Mouse (Mus musculus): ENCODE data around the gene Btbd9.

Gene Btbd9

GRCm38 (mm10) chr17:30474561-30474960 is 101.7 kb downstream of the Btbd9 start:
- Histone ChIP-seq H3K36me3 (ENCODE audit: insufficient read depth, low read length) (peaks cover 9% of the 10 kb centered on the region; the same call in 1 of the 2 replicates), H3K4me3 (replicated peaks; ENCODE audit: low read length) (no peak overlapping the region), H3K4me1 (replicated peaks; ENCODE audit: low read depth, low read length) (peaks cover 5% of the 10 kb centered on the region; the same call in 1 of the 2 replicates)

GRCm38 (mm10) chr17:30472776-30473175 is 103.5 kb downstream of the Btbd9 start:
- peaks cover 16% of the 10 kb centered on the region for H3K4me1 ChIP-seq (replicated peaks; ENCODE audit: low read depth, low read length)
- peaks cover 9% of the 10 kb centered on the region; the same call in 1 of the 2 replicates for H3K36me3 ChIP-seq (ENCODE audit: insufficient read depth, low read length)
- H3K4me3 ChIP-seq (replicated peaks; ENCODE audit: low read length) = no peak overlapping the region
- no peak for TF ChIP-seq CTCF (conservative IDR thresholded peaks at IDR 0.05; ENCODE audit: low read length)
- TF ChIP-seq NANOG (IDR thresholded peaks at IDR 0.05; ENCODE audit: borderline replicate concordance, low read length) = no peak
- TF ChIP-seq POU5F1 (IDR thresholded peaks at IDR 0.05; ENCODE audit: borderline replicate concordance, low read length) = no peak
- no peaks in the 10 kb centered on the region for H3K9me3 ChIP-seq (ENCODE audit: low read length)
- H3K27me3 ChIP-seq (ENCODE audit: insufficient read depth, low read length) = no peaks in the 10 kb centered on the region

More at GRCm38 (mm10) chr17:30474561-30474960, 101.7 kb downstream of the Btbd9 start:
- no peaks in the 10 kb centered on the region for H3K27me3 ChIP-seq (ENCODE audit: insufficient read depth, low read length)
- no peaks in the 10 kb centered on the region for H3K9me3 ChIP-seq (ENCODE audit: low read length)
- TF ChIP-seq CTCF (conservative IDR thresholded peaks at IDR 0.05; ENCODE audit: low read length) (no peak), NANOG (IDR thresholded peaks at IDR 0.05; ENCODE audit: borderline replicate concordance, low read length) (no peak), POU5F1 (IDR thresholded peaks at IDR 0.05; ENCODE audit: borderline replicate concordance, low read length) (no peak)

GRCm38 (mm10) chr17:30471512-30471911 is 104.8 kb downstream of the Btbd9 start:
- Histone ChIP-seq H3K4me1 (replicated peaks; ENCODE audit: low read depth, low read length) (peaks cover 19% of the 10 kb centered on the region), H3K4me3 (replicated peaks; ENCODE audit: low read length) (no peak overlapping the region), H3K36me3 (ENCODE audit: insufficient read depth, low read length) (peaks cover 6% of the 10 kb centered on the region; the same call in 1 of the 2 replicates), H3K27me3 (ENCODE audit: insufficient read depth, low read length) (no peaks in the 10 kb centered on the region), H3K9me3 (ENCODE audit: low read length) (no peaks in the 10 kb centered on the region)
- TF ChIP-seq NANOG (IDR thresholded peaks at IDR 0.05; ENCODE audit: borderline replicate concordance, low read length) (no peak), CTCF (conservative IDR thresholded peaks at IDR 0.05; ENCODE audit: low read length) (no peak), POU5F1 (IDR thresholded peaks at IDR 0.05; ENCODE audit: borderline replicate concordance, low read length) (no peak)

- Histone ChIP-seq H3K4me1 (replicated peaks; ENCODE audit: low read depth, low read length) (peaks cover 23% of the 10 kb centered on the region), H3K36me3 (ENCODE audit: insufficient read depth, low read length) (peaks cover 5% of the 10 kb centered on the region; the same call in 1 of the 2 replicates), H3K9me3 (ENCODE audit: low read length) (no peaks in the 10 kb centered on the region), H3K27me3 (ENCODE audit: insufficient read depth, low read length) (no peaks in the 10 kb centered on the region), H3K4me3 (replicated peaks; ENCODE audit: low read length) (no peak overlapping the region)
- no peak for TF ChIP-seq NANOG (IDR thresholded peaks at IDR 0.05; ENCODE audit: borderline replicate concordance, low read length)
- no peak for TF ChIP-seq CTCF (conservative IDR thresholded peaks at IDR 0.05; ENCODE audit: low read length)
- TF ChIP-seq POU5F1 (IDR thresholded peaks at IDR 0.05; ENCODE audit: borderline replicate concordance, low read length) = no peak
These were observed 105.5 kb downstream of the Btbd9 start for GRCm38 (mm10) chr17:30470790-30471189.

- peaks cover 2% of the 10 kb centered on the region; the same call in 1 of the 2 replicates for H3K36me3 ChIP-seq (ENCODE audit: insufficient read depth, low read length)
- peaks cover 28% of the 10 kb centered on the region for H3K4me1 ChIP-seq (replicated peaks; ENCODE audit: low read depth, low read length)
- H3K9me3 ChIP-seq (ENCODE audit: low read length) = no peaks in the 10 kb centered on the region
- TF ChIP-seq CTCF (conservative IDR thresholded peaks at IDR 0.05; ENCODE audit: low read length) (no peak), POU5F1 (IDR thresholded peaks at IDR 0.05; ENCODE audit: borderline replicate concordance, low read length) (no peak), NANOG (IDR thresholded peaks at IDR 0.05; ENCODE audit: borderline replicate concordance, low read length) (no peak)
- no peak overlapping the region for H3K4me3 ChIP-seq (replicated peaks; ENCODE audit: low read length)
- H3K27me3 ChIP-seq (ENCODE audit: insufficient read depth, low read length) = no peaks in the 10 kb centered on the region
These were observed 106.0 kb downstream of the Btbd9 start for GRCm38 (mm10) chr17:30470286-30470685.

- H3K27me3 ChIP-seq (ENCODE audit: insufficient read depth, low read length) = no peaks in the 10 kb centered on the region
- TF ChIP-seq NANOG (IDR thresholded peaks at IDR 0.05; ENCODE audit: borderline replicate concordance, low read length) (no peak), POU5F1 (IDR thresholded peaks at IDR 0.05; ENCODE audit: borderline replicate concordance, low read length) (no peak), CTCF (conservative IDR thresholded peaks at IDR 0.05; ENCODE audit: low read length) (no peak)
These were observed 106.7 kb downstream of the Btbd9 start for GRCm38 (mm10) chr17:30469511-30470076.

GRCm38 (mm10) chr17:30468368-30468767 is 107.9 kb downstream of the Btbd9 start:
- H3K27me3 ChIP-seq (ENCODE audit: insufficient read depth, low read length) = no peaks in the 10 kb centered on the region
- H3K9me3 ChIP-seq (ENCODE audit: low read length) = no peaks in the 10 kb centered on the region
- H3K4me3 ChIP-seq (replicated peaks; ENCODE audit: low read length) = no peak overlapping the region
- H3K36me3 ChIP-seq (ENCODE audit: insufficient read depth, low read length) = peaks cover 2% of the 10 kb centered on the region; the same call in 1 of the 2 replicates
- H3K4me1 ChIP-seq (replicated peaks; ENCODE audit: low read depth, low read length) = peaks cover 47% of the 10 kb centered on the region
- TF ChIP-seq CTCF (conservative IDR thresholded peaks at IDR 0.05; ENCODE audit: low read length) (no peak), NANOG (IDR thresholded peaks at IDR 0.05; ENCODE audit: borderline replicate concordance, low read length) (no peak), POU5F1 (IDR thresholded peaks at IDR 0.05; ENCODE audit: borderline replicate concordance, low read length) (no peak)

More at GRCm38 (mm10) chr17:30469511-30470076, 106.7 kb downstream of the Btbd9 start:
- Histone ChIP-seq H3K9me3 (ENCODE audit: low read length) (no peaks in the 10 kb centered on the region), H3K4me3 (replicated peaks; ENCODE audit: low read length) (no peak overlapping the region), H3K4me1 (replicated peaks; ENCODE audit: low read depth, low read length) (peaks cover 35% of the 10 kb centered on the region), H3K36me3 (ENCODE audit: insufficient read depth, low read length) (peaks cover 2% of the 10 kb centered on the region; the same call in 1 of the 2 replicates)

GRCm38 (mm10) chr17:30467566-30468213 is 108.6 kb downstream of the Btbd9 start:
- TF ChIP-seq NANOG (IDR thresholded peaks at IDR 0.05; ENCODE audit: borderline replicate concordance, low read length) (no peak), CTCF (conservative IDR thresholded peaks at IDR 0.05; ENCODE audit: low read length) (no peak), POU5F1 (IDR thresholded peaks at IDR 0.05; ENCODE audit: borderline replicate concordance, low read length) (no peak)
- H3K9me3 ChIP-seq (ENCODE audit: low read length) = no peaks in the 10 kb centered on the region
- H3K4me1 ChIP-seq (replicated peaks; ENCODE audit: low read depth, low read length) = peaks cover 54% of the 10 kb centered on the region
- peaks cover 5% of the 10 kb centered on the region; the same call in 1 of the 2 replicates for H3K36me3 ChIP-seq (ENCODE audit: insufficient read depth, low read length)
- no peak overlapping the region for H3K4me3 ChIP-seq (replicated peaks; ENCODE audit: low read length)
- no peaks in the 10 kb centered on the region for H3K27me3 ChIP-seq (ENCODE audit: insufficient read depth, low read length)
